Mouse (Mus musculus): ENCODE results near the gene Olfr64.

- peak; percentile 79 for TF ChIP-seq TAL1 (IDR thresholded peaks at IDR 0.05; ENCODE audit: low read length)
- TF ChIP-seq MYC (IDR thresholded peaks at IDR 0.05; ENCODE audit: low read depth, low read length), result no peak
- TF ChIP-seq POLR2A (IDR thresholded peaks at IDR 0.05; ENCODE audit: control insufficient read depth in 1 of 2, insufficient read depth in 1 of 2, low read depth in 1 of 2, low read length in 2 of 2, poor library complexity in 1 of 2), result peak in 1 of 2 experiments; percentile 33; a peak in 1 of 4 replicates
- TF ChIP-seq ZMIZ1 (IDR thresholded peaks at IDR 0.05; ENCODE audit: low read depth, low read length), result no peak
- no peak for TF ChIP-seq CTCF (IDR thresholded peaks at IDR 0.05 in 2 of 3, conservative IDR thresholded peaks at IDR 0.05 in 1 of 3; ENCODE audit: control insufficient read depth in 1 of 3, insufficient read depth in 1 of 3, low read depth in 2 of 3, low read length in 3 of 3, poor library complexity in 1 of 3, severe bottlenecking in 1 of 3)
- TF ChIP-seq GATA1 (IDR thresholded peaks at IDR 0.05; ENCODE audit: low read depth, low read length), result peak; percentile 81
- TF ChIP-seq SMC3 (IDR thresholded peaks at IDR 0.05; ENCODE audit: low read depth, low read length), result no peak
- peak; percentile 98 for TF ChIP-seq MAFK (IDR thresholded peaks at IDR 0.05; ENCODE audit: borderline replicate concordance, low read depth, low read length)
- TF ChIP-seq NRF1 (IDR thresholded peaks at IDR 0.05; ENCODE audit: insufficient read depth, low read depth, low read length, poor library complexity, severe bottlenecking), result no peak
- no peak for TF ChIP-seq E2F4 (IDR thresholded peaks at IDR 0.05; ENCODE audit: borderline replicate concordance, low read depth, low read length)
These were observed 33.4 kb downstream of the Olfr64 start for GRCm38 (mm10) chr7:103860855-103861254.
